Mouse (Mus musculus) megakaryocyte, embryonic 14.5 days (primary cell): ENCODE data around the gene Il25. TPM values are rescaled to one million over a fixed set of nuclear protein-coding genes. Genes with fewer than 3 reads are reported as not detected.
"Not testable (repeated sequence)": the region's sequence is repeated elsewhere in the genome, so short reads cannot be mapped to it uniquely, and the experiment has no call there.

Experiments used
- H3K27me3 ChIP-seq: replicated peaks from 2 replicates; pipeline ENCODE3; 2012; ENCODE audit warnings: inconsistent platforms
- H3K36me3 ChIP-seq: replicated peaks from 2 replicates; pipeline ENCODE3; 2012; ENCODE audit warnings: low read length, inconsistent platforms, mixed read lengths
- H3K4me1 ChIP-seq: 2 replicates; pipeline ENCODE4 v1.6.1; 2012; ENCODE audit warnings: inconsistent platforms
- H3K4me3 ChIP-seq: replicated peaks from 2 replicates; pipeline ENCODE3; 2012; ENCODE audit warnings: moderate library complexity, mild to moderate bottlenecking, inconsistent platforms
- H3K9me3 ChIP-seq: 2 replicates; pipeline ENCODE4 v1.6.1; 2012; ENCODE audit warnings: inconsistent platforms
- FLI1 ChIP-seq: IDR thresholded peaks from 2 replicates; pipeline ENCODE4 v1.6.1; 2012; ENCODE audit warnings: low read length, inconsistent platforms, mixed read lengths
- GATA1 ChIP-seq: IDR thresholded peaks from 3 replicates; pipeline ENCODE4 v1.6.1; 2012; ENCODE audit warnings: mixed read lengths, low read length, inconsistent platforms, borderline replicate concordance
- polyA plus RNA-seq: library from polyadenylated mRNA; stranded (reverse); fragments of >175 nt; gene quantifications from 2 replicates; pipeline ENCODE4 v1.2.3, GENCODE M21; 2012; ENCODE audit warnings: low replicate concordance; ENCODE audit not compliant: insufficient read depth

Gene Il25
- polyA plus RNA-seq, 1 experiment: not detected

DNA sequence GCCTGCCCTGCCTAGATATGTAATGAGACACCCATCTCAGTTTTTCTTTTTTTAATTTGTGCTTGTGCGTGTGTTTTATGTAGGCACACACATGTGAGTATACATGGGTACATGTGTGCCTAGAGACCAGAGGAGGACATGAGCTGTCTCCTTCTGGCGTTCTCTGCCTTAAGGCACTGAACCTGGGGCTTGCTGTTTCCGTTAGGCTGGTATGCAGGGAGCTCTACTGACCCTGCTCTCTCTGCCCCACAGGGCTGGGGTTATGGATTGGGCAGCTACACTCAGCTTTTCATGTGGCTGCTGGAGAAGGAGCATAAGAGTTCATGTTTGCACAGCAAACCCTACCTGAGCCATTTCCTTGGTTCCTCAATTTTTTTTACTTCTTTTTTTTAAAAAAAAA lies 22.0 kb downstream of the Il25 start:
- Histone ChIP-seq H3K36me3 (no peaks in the 10 kb centered on the region), H3K4me3 (no peak overlapping the region), H3K4me1 (no peaks in the 10 kb centered on the region), H3K9me3 (no peaks in the 10 kb centered on the region), H3K27me3 (peaks cover 62% of the 10 kb centered on the region)
- TF ChIP-seq FLI1: no peak

DNA sequence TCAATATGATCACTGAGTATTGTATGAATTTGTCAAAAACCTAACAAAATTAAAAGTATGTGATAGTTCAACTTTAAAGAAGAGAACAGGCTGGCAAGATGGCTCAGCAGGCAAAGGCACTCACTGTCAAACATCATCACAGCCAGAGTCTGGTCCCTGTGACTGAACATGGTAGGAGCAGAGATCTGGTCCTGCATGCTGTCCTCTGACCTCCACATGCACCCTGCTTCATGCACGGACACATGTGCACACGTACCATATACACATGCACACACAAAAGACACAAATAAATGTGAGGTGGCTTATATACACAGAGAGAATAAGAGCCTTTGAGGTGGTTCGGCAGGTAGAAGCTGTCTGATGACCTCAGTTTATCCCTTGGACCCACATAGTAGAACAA lies 23.0 kb downstream of the Il25 start:
- Histone ChIP-seq H3K36me3 (no peaks in the 10 kb centered on the region), H3K4me3 (no peak overlapping the region), H3K4me1 (no peaks in the 10 kb centered on the region), H3K9me3 (no peaks in the 10 kb centered on the region), H3K27me3 (peaks cover 61% of the 10 kb centered on the region)
- no peak for TF ChIP-seq GATA1
- no peak for TF ChIP-seq FLI1

GRCm38 (mm10) chr14:54956533-54956932 lies 24.0 kb downstream of the Il25 start:
- Histone ChIP-seq H3K4me3 (no peak overlapping the region), H3K27me3 (peaks cover 65% of the 10 kb centered on the region), H3K9me3 (no peaks in the 10 kb centered on the region), H3K36me3 (no peaks in the 10 kb centered on the region), H3K4me1 (peaks cover 4% of the 10 kb centered on the region; the same call in 1 of the 2 replicates)
- TF ChIP-seq GATA1 (no peak), FLI1 (no peak)

DNA sequence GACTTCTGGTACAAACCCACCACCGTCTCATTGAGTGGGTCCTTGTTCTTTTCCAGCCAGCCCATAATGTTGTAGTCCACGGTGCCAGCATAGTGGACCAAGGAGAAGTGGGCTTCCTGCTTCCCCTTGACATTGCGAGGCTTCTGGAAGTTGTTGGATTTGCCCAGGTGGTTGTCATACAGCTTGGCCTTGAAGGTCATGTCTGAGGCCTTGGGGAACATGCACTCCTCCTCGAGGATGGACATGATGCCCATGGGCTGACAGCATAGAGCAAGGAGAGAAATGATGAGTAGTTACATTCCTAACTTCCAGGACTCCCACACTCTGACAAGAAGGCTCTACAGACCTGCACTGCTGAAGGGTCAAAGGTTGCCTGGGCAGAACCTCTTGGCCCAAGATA lies 26.0 kb downstream of the Il25 start:
- H3K4me1 ChIP-seq: peaks cover 4% of the 10 kb centered on the region; the same call in 1 of the 2 replicates
- H3K27me3 ChIP-seq: peaks cover 67% of the 10 kb centered on the region
- no peaks in the 10 kb centered on the region for H3K36me3 ChIP-seq
- no peaks in the 10 kb centered on the region for H3K9me3 ChIP-seq
- TF ChIP-seq GATA1: no peak
- no peak overlapping the region for H3K4me3 ChIP-seq

DNA sequence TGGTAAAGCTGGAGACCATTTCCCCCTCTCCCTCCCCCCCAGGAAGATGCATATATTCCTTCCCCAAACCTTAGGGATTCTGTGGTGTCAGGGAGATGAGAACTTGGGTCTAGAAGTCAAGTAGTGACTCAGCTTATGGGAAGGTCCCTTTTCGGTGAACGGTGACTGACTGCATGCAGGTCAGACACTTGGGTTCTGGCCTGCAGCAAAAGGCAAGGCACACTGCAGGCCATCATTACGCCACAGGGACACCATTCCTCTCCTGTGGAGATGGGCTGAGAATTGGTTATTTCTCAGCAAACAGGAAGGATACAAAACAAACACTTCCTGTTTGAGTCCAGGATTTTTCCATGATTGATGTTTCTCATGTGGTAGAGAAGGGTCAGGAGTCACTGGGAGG lies 26.7 kb downstream of the Il25 start:
- Histone ChIP-seq H3K4me3 (no peak overlapping the region), H3K9me3 (no peaks in the 10 kb centered on the region), H3K4me1 (peaks cover 4% of the 10 kb centered on the region; the same call in 1 of the 2 replicates), H3K36me3 (no peaks in the 10 kb centered on the region), H3K27me3 (peaks cover 67% of the 10 kb centered on the region)
- TF ChIP-seq GATA1: no peak
- TF ChIP-seq FLI1: no peak

DNA sequence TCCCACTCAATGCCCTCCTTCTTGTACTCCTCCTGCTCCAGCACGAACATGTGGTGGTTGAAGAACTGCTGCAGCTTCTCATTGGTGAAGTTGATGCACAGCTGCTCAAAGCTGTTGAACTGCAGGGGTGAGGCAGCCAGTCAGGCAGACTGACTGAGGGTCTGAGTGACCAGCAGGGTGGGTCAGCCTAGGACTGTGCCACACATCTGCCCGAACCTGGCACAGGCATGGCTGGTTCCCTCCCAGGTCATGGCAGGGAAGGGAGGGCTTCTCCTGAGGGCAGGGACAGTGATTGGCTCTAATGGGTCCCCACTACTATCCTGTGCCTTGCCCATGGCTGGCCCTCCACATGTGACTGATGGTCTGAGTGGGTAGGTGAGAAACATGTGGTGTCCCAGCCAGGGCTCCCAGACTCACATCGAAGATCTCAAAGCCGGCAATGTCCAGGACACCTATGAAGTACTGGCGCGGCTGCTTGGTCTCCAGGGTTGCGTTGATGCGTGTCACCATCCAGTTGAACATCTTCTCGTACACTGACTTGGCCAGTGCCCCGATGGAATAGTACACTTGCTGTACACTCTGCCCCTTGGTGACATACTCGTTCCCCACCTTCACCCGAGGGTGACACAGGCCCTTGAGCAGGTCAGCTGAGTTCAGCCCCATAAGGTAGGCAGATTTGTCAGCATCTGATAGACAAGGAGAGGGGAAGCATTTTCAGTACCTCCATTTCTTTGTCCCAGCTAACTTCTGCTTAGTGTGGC lies 27.5 kb downstream of the Il25 start:
- not testable (repeated sequence) for H3K4me3 ChIP-seq, H3K9me3 ChIP-seq, H3K4me1 ChIP-seq, H3K36me3 ChIP-seq
- H3K27me3 ChIP-seq: peaks cover 68% of the 10 kb centered on the region

DNA sequence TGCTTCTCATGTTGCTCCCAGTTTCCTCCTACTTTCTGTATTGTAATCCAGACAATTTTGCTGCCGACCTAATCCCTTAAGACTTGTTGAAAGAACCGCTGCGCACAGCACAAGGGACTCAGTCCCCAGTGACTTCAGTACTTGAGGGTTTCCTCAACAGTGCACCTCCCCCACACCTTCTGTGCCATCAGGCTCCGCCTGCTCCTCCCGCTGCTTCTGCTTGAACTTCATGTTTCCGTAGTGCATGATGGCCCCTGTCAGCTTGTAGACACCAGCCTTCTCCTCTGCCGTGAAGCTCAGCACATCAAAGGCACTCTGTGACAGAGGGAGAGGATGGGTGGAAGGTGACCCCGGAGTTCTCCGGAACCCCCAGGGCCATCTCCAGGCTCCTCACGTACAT lies 28.3 kb downstream of the Il25 start:
- Histone ChIP-seq H3K27me3 (peaks cover 71% of the 10 kb centered on the region), H3K4me3 (no peak overlapping the region), H3K4me1 (peaks cover 4% of the 10 kb centered on the region; the same call in 1 of the 2 replicates), H3K36me3 (no peaks in the 10 kb centered on the region), H3K9me3 (0 out of 2 replicates have a peak, but pooled peaks cover 3% of the 10 kb centered on the region)
- no peak for TF ChIP-seq FLI1
- TF ChIP-seq GATA1: no peak

DNA sequence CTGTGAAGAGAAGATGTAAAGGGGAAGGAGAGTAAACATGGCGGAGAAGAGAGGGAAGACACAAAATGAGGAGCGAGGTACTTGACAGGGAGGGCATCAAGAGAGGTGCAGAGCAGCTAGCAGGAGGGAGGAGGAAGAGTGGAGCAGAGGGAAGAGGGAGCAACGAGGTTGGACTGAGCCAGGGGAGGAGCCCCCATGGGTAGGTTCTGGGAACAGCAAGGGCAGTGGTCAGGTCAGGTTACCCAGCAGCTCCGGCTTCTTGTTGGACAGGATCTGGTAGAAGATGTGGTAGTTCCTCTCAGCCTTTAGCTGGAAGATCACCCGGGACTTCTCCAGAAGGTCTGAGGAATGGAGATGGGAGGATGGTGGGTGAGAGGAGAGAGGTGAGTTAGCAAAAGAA lies 29.0 kb downstream of the Il25 start:
- no peak for TF ChIP-seq FLI1
- TF ChIP-seq GATA1: no peak
- Histone ChIP-seq H3K4me3 (no peak overlapping the region), H3K9me3 (peaks cover 6% of the 10 kb centered on the region; the same call in 1 of the 2 replicates), H3K36me3 (no peaks in the 10 kb centered on the region), H3K27me3 (peaks cover 73% of the 10 kb centered on the region), H3K4me1 (peaks cover 4% of the 10 kb centered on the region; the same call in 1 of the 2 replicates)

DNA sequence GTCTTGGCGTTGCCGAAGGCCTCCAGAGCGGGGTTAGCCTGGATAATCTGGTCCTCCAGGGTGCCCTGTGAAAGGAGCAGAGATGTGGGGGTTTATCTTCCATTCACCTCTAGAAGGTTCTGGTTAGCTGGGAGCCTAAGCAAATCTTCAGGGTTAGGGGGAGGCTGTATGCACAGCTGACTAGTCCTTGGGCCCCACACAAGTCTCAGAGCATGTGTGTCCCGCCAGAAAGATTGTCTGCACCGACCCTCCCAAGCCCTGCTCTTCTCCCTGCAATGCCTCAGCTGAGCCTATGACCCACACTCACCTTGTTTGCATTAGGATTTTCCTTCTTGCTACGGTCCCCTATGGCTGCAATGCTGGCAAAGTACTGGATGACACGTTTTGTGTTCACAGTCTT lies 30.2 kb downstream of the Il25 start:
- TF ChIP-seq GATA1 (no peak), FLI1 (no peak)
- Histone ChIP-seq H3K27me3 (peaks cover 79% of the 10 kb centered on the region), H3K4me1 (peaks cover 4% of the 10 kb centered on the region; the same call in 1 of the 2 replicates)

GRCm38 (mm10) chr14:54963727-54964126 lies 31.2 kb downstream of the Il25 start:
- peaks cover 4% of the 10 kb centered on the region; the same call in 1 of the 2 replicates for H3K4me1 ChIP-seq
- H3K9me3 ChIP-seq: peaks cover 6% of the 10 kb centered on the region; the same call in 1 of the 2 replicates
- H3K4me3 ChIP-seq: no peak overlapping the region
- peaks cover 81% of the 10 kb centered on the region for H3K27me3 ChIP-seq
- H3K36me3 ChIP-seq: no peaks in the 10 kb centered on the region
- TF ChIP-seq FLI1 (no peak), GATA1 (no peak)

More for the DNA sequence above, 30.2 kb downstream of the Il25 start:
- no peak overlapping the region for H3K4me3 ChIP-seq
- H3K36me3 ChIP-seq: no peaks in the 10 kb centered on the region
- peaks cover 6% of the 10 kb centered on the region; the same call in 1 of the 2 replicates for H3K9me3 ChIP-seq
